Mouse (Mus musculus): ENCODE measurements around the gene Btbd35f13. TPM values are rescaled to one million over a fixed set of nuclear protein-coding genes. Genes with fewer than 3 reads are reported as not detected.

Gene Btbd35f13
- total RNA-seq (2023): not detected

DNA sequence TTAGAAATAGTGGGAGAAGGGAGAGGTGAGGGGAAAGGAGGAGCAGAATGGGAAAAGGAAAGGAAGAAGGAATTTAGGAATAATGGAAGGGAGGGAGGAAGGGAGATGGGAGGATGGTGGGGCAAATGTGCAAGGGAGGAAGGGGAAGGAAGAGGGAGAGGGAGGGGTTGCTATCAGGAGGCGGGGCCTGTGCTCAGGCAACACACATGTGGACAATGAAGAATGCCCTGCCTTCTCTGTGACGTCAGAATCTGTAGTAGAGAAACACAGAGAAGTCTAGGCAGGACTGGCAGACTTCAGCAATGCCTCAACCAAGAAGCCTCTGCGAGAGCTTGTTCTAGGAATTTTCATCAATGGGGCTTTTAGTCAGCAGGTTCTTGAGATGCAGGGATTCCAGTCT lies at the start of gene Btbd35f13:
Btbd35f13 (plus strand) TSS at position 301 of the 400 bp plus-strand sequence.

GRCm38 (mm10) chrX:33702249-33702648 lies 45.3 kb downstream of the Btbd35f13 start, which contains the start of gene Btbd35f14:
Btbd35f14 (minus strand) TSS chrX:33702349.

Other genes with a start within 250 kb of the Btbd35f13 start
- not detected for gene Btbd35f15, start 79.9 kb upstream of the Btbd35f13 start, total RNA-seq (2023)
- not detected for gene Btbd35f14, start 45.2 kb downstream of the Btbd35f13 start, total RNA-seq (2023)

Measured in T-cell, adult 66 days (primary cell).